8 mouse cellular contexts compared by ENCODE assay signal in genomic region chr7:100929639-100930303, GRCm38 (mm10). TPM values are rescaled to one million over a fixed set of nuclear protein-coding genes. Genes with fewer than 3 reads are reported as not detected.
A peak's percentile ranks its signal among the peaks of the same experiment; 100 is the strongest.
DNase-seq lines count a peak whose midpoint lies in the region; ATAC-seq and TF ChIP-seq lines count a peak whose summit lies in the region.
"Had no signal": no experiment of that assay in that cellular context is flagged by ENCODE, and none has a peak within 500 bp of the region (broad histone marks: within the 10 kb centered on the region; RNA-seq: fewer than 3 reads in every experiment).

No protein-coding gene starts in this region.

- no peak overlapping the region for H3K27ac ChIP-seq in lung, embryonic 14.5 days (ENCODE audit: low read depth)
- H3K27ac ChIP-seq in hindbrain, embryonic 10.5 days = peak overlapping the region; percentile 99; the same call in 1 of the 2 replicates
- no peak overlapping the region for H3K27ac ChIP-seq in limb, embryonic 15.5 days
- H3K27ac ChIP-seq in stomach, embryonic 14.5 days (ENCODE audit: low read length) = no peak overlapping the region

- WGBS in lung, embryonic 14.5 days = 40% methylated on average over 19 of the region's 19 CpGs
- WGBS in hindbrain, embryonic 10.5 days = 77% methylated on average over 19 of the region's 19 CpGs
- WGBS in limb, embryonic 15.5 days = 70% methylated on average over 19 of the region's 19 CpGs
- 56% methylated on average over 19 of the region's 19 CpGs for WGBS in stomach, embryonic 14.5 days

- DNase-seq in lung, embryonic 14.5 days = no peak
- no peak for DNase-seq in lung, adult 18-20 months
- DNase-seq in hindbrain, embryonic 10.5 days (ENCODE audit: low spot score) = no peak
- DNase-seq in thymus, postnatal 14 days = no peak
- no peak for DNase-seq in cerebellum, adult 8-10 months
- DNase-seq: cerebellum, postnatal 36 days had no signal

- no peak for TF ChIP-seq CTCF in lung, embryonic 14.5 days (IDR thresholded peaks at IDR 0.05; ENCODE audit: low read depth)

- H3K4me2 ChIP-seq in lung, embryonic 14.5 days = peak overlapping the region; percentile 87
- H3K4me2 ChIP-seq in limb, embryonic 15.5 days = peak overlapping the region; percentile 87
- H3K4me2 ChIP-seq in stomach, embryonic 14.5 days (replicated peaks; ENCODE audit: low read depth, low read length) = peak overlapping the region; percentile 97

- H3K9ac ChIP-seq in lung, embryonic 14.5 days = peak overlapping the region; percentile 97
- peak overlapping the region; percentile 44; the same call in 1 of the 2 replicates for H3K9ac ChIP-seq in limb, embryonic 15.5 days
- peak overlapping the region; percentile 87 for H3K9ac ChIP-seq in stomach, embryonic 14.5 days (replicated peaks; ENCODE audit: low read depth, low read length)

- H3K27me3 ChIP-seq in lung, embryonic 14.5 days (ENCODE audit: insufficient read depth, low read length) = no peaks in the 10 kb centered on the region
- H3K27me3 ChIP-seq in hindbrain, embryonic 10.5 days (ENCODE audit: insufficient read depth, poor library complexity, severe bottlenecking) = peaks cover 9% of the 10 kb centered on the region
- H3K27me3 ChIP-seq in limb, embryonic 15.5 days = no peaks in the 10 kb centered on the region
- no peaks in the 10 kb centered on the region for H3K27me3 ChIP-seq in stomach, embryonic 14.5 days (ENCODE audit: control insufficient read depth, insufficient read depth, low read length)

- H3K4me3 ChIP-seq in lung, embryonic 14.5 days (ENCODE audit: low read depth, low read length) = peak overlapping the region; percentile 75
- H3K4me3 ChIP-seq in hindbrain, embryonic 10.5 days = peak overlapping the region; percentile 85
- peak overlapping the region; percentile 81 for H3K4me3 ChIP-seq in limb, embryonic 15.5 days
- peak overlapping the region; percentile 85 for H3K4me3 ChIP-seq in stomach, embryonic 14.5 days (ENCODE audit: low read depth, low read length)

- H3K4me1 ChIP-seq in lung, embryonic 14.5 days (ENCODE audit: insufficient read depth) = peaks cover 32% of the 10 kb centered on the region
- peaks cover 84% of the 10 kb centered on the region for H3K4me1 ChIP-seq in hindbrain, embryonic 10.5 days (replicated peaks)
- peaks cover 66% of the 10 kb centered on the region for H3K4me1 ChIP-seq in limb, embryonic 15.5 days
- peaks cover 57% of the 10 kb centered on the region for H3K4me1 ChIP-seq in stomach, embryonic 14.5 days (ENCODE audit: control insufficient read depth, insufficient read depth, low read length)

- ATAC-seq in lung, embryonic 14.5 days (ENCODE audit: insufficient read depth) = no peak
- ATAC-seq in limb, embryonic 15.5 days (ENCODE audit: insufficient number of reproducible peaks, low FRiP score, low TSS enrichment, low read depth) = no peak
- ATAC-seq in stomach, embryonic 14.5 days (ENCODE audit: insufficient number of reproducible peaks, insufficient read depth, low FRiP score, low read depth) = no peak

- peaks cover 29% of the 10 kb centered on the region for H3K36me3 ChIP-seq in lung, embryonic 14.5 days (ENCODE audit: insufficient read depth)
- peaks cover 21% of the 10 kb centered on the region for H3K36me3 ChIP-seq in hindbrain, embryonic 10.5 days
- H3K36me3 ChIP-seq in limb, embryonic 15.5 days = peaks cover 6% of the 10 kb centered on the region
- H3K36me3 ChIP-seq in stomach, embryonic 14.5 days (ENCODE audit: control insufficient read depth, insufficient read depth, low read length) = peaks cover 5% of the 10 kb centered on the region

- no peaks in the 10 kb centered on the region for H3K9me3 ChIP-seq in lung, embryonic 14.5 days (ENCODE audit: low read depth, low read length)
- no peaks in the 10 kb centered on the region for H3K9me3 ChIP-seq in hindbrain, embryonic 10.5 days
- H3K9me3 ChIP-seq in limb, embryonic 15.5 days = no peaks in the 10 kb centered on the region
- no peaks in the 10 kb centered on the region for H3K9me3 ChIP-seq in stomach, embryonic 14.5 days (ENCODE audit: control insufficient read depth, low read depth, low read length)

RNA-seq across cellular contexts. Expression of gene Arhgef17, which starts 2.1 kb away (rescaled TPM):
- polyA plus RNA-seq in lung, embryonic 14.5 days (2014; fragmentation: Nextera tagmentation; extraction: Ambion mirVana) = 18.5 and 22.5 TPM in 2 replicates
- polyA plus RNA-seq in hindbrain, embryonic 10.5 days (2016; fragmentation: Nextera tagmentation; extraction: Ambion mirVana) = 6.7 and 8.2 TPM in 2 replicates
- 8.0 and 8.5 TPM in 2 replicates for polyA plus RNA-seq in limb, embryonic 15.5 days (2015; fragmentation: Nextera tagmentation; extraction: Ambion mirVana)
- 13.7 and 14.1 TPM in 2 replicates for polyA plus RNA-seq in stomach, embryonic 14.5 days (2014; fragmentation: Nextera tagmentation; extraction: Ambion mirVana)

RNA-seq across cellular contexts. Expression of gene P2ry6, which starts 44.7 kb away (rescaled TPM):
- polyA plus RNA-seq in lung, embryonic 14.5 days (2014; fragmentation: Nextera tagmentation; extraction: Ambion mirVana) = 9.4 and 10.9 TPM in 2 replicates
- 2.3 and 3.3 TPM in 2 replicates for polyA plus RNA-seq in hindbrain, embryonic 10.5 days (2016; fragmentation: Nextera tagmentation; extraction: Ambion mirVana)
- 6.0 and 7.9 TPM in 2 replicates for polyA plus RNA-seq in limb, embryonic 15.5 days (2015; fragmentation: Nextera tagmentation; extraction: Ambion mirVana)
- 7.3 and 7.8 TPM in 2 replicates for polyA plus RNA-seq in stomach, embryonic 14.5 days (2014; fragmentation: Nextera tagmentation; extraction: Ambion mirVana)

Comparison
In these comparisons a context has a peak if more than half of its experiments do, and no peak if none do; other contexts are left out.
1. H3K9ac ChIP-seq: peak in every context shown above with its lines; median percentile 97 in lung, embryonic 14.5 days; 87 in stomach, embryonic 14.5 days; 44 in limb, embryonic 15.5 days.